Mouse (Mus musculus) liver, adult (tissue): ENCODE results near the gene Acsbg1.

Experiments used
- GATA4 ChIP-seq: IDR thresholded peaks from 2 replicates; pipeline ENCODE4 v1.6.1; 2014; ENCODE audit warnings: mild to moderate bottlenecking, low read length; ENCODE audit not compliant: insufficient replicate concordance

Gene Acsbg1

GRCm38 (mm10) chr9:54683814-54684605 lies 22.3 kb upstream of the Acsbg1 start:
- no peak for TF ChIP-seq GATA4

DNA sequence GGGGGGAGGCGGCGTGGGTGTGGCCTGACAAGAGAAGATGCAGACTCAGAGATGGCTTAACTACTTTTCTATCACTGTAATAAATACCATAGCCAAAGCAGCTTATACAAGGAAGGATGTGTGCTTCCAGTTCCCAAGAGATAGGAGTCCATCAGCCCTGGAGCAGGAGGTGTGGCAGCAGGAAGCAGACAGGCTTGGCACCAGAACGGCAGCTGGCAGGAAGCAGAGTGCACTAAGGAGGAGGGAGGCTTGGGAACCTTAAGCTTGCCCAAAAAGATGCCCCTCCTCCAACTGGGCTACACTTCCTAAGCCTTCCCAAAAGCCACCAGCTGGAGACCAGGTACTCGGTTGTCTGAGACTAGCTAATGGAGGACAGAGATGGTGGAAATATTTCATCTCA lies 21.2 kb upstream of the Acsbg1 start:
- peak; percentile 17; the same call in 1 of the 2 replicates for TF ChIP-seq GATA4

DNA sequence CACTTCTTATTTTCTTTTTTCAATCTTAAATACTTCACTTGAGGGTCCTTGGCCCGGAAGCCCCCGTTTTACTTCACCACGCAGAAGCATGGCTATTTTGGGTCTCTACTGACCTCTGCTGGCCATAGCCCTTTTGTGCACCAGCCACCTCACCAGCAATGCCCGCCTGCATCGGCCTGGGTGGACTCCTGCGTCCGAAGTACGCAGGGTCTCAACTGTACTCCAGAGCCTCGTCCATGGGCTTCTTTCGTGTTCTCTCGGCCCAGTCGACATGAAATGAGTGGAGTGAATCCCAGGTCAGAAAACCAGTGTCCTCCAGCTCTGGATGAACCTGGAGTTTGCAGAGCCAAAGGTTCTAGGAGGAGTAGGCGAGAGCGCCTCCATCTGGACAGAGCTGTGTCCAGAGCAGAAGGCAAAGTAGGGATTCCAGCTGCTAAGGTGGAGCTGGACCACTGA lies 14.9 kb upstream of the Acsbg1 start:
- TF ChIP-seq GATA4: no peak

DNA sequence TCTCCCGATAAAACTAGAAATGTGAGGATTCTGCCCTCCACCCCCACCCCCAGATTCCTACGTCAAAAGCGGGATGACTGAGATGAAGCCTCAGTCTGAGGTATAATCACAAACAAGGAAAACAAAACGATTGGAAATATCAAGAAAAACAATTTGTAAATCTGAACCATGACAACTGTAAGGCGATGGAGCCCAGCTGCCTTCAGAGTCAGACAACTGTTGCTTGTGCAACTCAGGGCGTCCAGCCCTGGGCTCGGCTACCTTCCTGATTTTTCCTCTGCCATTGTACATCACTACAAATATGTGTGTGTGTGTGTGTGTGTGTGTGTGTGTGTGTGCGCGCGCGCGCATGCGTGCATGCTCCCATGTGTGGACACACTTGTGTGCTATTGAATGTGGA lies 12.2 kb upstream of the Acsbg1 start:
- TF ChIP-seq GATA4: no peak

GRCm38 (mm10) chr9:54671962-54672361 lies 10.3 kb upstream of the Acsbg1 start:
- no peak for TF ChIP-seq GATA4

- TF ChIP-seq GATA4: no peak
These were observed 6.8 kb upstream of the Acsbg1 start for GRCm38 (mm10) chr9:54668455-54668854.

GRCm38 (mm10) chr9:54666116-54666515 lies 4.4 kb upstream of the Acsbg1 start:
- no peak for TF ChIP-seq GATA4

- no peak for TF ChIP-seq GATA4
These were observed 2.7 kb upstream of the Acsbg1 start for GRCm38 (mm10) chr9:54664358-54664757.

GRCm38 (mm10) chr9:54658773-54659172 lies 2.9 kb downstream of the Acsbg1 start:
- no peak for TF ChIP-seq GATA4

DNA sequence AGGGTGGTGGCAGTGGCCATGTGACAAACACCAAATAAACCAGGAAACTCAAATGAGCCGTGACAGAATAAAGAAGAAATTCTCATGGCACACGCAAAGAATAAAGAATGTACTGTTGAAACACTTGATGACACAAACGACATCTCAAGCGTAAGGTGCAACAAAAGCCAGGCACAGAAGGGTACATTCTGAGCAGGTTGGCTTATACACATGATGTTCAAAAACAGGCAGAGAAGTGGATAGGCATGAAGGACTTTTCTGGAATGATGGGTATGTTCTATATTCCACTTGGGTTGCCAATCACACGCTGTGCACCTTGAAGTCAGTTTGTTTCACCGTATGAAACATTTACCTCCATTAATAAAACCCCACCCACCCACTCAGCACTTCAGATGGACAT lies 5.3 kb downstream of the Acsbg1 start:
- TF ChIP-seq GATA4: no peak

- no peak for TF ChIP-seq GATA4
These were observed 5.8 kb downstream of the Acsbg1 start for GRCm38 (mm10) chr9:54655846-54656245.

DNA sequence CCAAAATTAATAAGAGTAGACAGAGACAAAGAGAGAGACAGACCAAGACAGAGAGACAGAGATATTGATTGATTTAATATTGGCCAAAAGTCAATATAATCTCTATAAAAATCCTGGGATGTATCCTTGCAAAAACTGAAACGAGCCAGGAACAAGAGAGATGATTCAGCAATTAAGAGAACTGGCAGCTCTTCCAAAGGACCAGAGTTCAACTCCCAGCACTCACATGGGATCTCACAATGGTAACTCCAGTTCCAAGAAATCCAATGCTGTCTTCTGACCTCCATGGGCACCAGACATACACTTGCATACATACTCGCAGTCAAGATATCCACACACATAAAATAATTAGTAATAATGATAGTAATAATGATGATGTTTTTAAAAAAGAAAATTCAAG lies 8.9 kb downstream of the Acsbg1 start:
- TF ChIP-seq GATA4: no peak

DNA sequence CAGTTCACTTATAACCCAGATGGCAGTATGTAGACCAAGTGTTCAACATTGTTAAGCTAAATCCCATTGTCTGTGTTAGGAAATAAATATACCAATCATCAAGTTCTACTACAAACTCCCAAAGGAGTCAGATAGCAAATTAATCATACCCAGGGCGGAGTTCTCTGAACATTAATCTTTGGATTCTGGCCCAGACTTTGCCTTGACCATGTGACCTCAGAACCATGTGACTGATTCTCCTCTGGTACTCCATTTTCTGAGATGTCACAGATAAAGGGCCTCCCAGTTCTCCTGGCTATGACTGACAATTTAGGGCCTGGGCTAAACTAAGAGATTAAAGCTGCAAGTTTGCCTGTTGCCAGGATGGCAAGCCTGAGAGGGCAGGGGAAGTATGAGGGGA lies 12.3 kb downstream of the Acsbg1 start:
- TF ChIP-seq GATA4: no peak

GRCm38 (mm10) chr9:54647456-54647855 lies 14.2 kb downstream of the Acsbg1 start:
- TF ChIP-seq GATA4: no peak

DNA sequence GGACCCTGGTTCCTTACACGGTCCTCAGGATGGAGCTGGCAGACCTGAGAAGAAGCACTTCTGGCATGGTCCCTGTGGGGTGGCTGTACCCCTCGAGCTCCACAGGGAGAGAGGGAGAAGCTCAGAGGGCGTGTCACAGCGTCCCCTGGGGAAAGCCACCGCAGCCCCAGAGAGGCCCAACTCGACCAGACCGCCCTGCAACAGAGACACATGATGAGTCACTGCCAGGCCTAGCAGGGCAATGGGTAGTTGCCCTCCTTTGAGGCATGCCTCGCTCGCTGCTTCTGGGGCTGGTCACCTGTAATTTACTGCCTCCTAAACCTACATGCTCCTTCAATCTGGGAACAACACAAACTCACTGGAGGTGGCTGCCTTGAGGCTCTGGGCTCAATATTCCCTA lies 15.4 kb downstream of the Acsbg1 start:
- no peak for TF ChIP-seq GATA4

DNA sequence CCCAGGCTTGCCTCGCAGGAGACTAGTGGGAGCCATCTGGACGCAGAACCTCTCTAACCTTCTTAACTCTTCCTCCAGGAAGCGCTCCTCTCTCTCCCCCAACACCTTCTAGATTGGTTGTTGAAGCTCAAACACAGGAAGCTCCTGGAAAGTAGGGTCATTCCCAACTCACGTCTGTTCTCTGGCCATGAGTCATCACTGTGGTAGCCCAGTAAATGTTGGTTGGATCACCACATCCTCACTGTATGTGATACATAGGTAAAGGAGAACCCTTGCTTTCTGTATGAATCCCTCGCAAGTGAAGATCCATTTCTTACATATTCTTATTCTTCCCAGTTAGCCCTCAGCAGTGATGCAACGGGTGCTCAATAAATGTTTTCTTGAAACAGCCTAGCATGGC lies 16.1 kb downstream of the Acsbg1 start:
- no peak for TF ChIP-seq GATA4

- TF ChIP-seq GATA4: no peak
These were observed 18.5 kb downstream of the Acsbg1 start for GRCm38 (mm10) chr9:54643179-54643578.
